Mouse (Mus musculus): ENCODE measurements around the gene Clvs2. TPM values are rescaled to one million over a fixed set of nuclear protein-coding genes. Genes with fewer than 3 reads are reported as not detected.

Clvs2 gene
- polyA plus RNA-seq (2016; fragmentation: Nextera tagmentation; extraction: Ambion mirVana) = 0.97 and 2.1 TPM in 2 replicates

- Histone ChIP-seq H3K9me3 (no peaks in the 10 kb centered on the region), H3K4me1 (replicated peaks) (peaks cover 8% of the 10 kb centered on the region), H3K27me3 (ENCODE audit: insufficient read depth, poor library complexity, severe bottlenecking) (peaks cover 13% of the 10 kb centered on the region; the same call in 1 of the 2 replicates), H3K4me3 (peak within 1 kb of the TSS; percentile 62), H3K36me3 (no peaks in the 10 kb centered on the region), H3K27ac (peak within 1 kb of the TSS; percentile 83)
- 1% methylated on average over 37 of the region's 37 CpGs for WGBS
- peak; percentile 50 for DNase-seq (ENCODE audit: low spot score)
These were observed at the start of gene Clvs2 for GRCm38 (mm10) chr10:33624131-33624879. TSS of gene Clvs2 (minus strand) at chr10:33624769.

GRCm38 (mm10) chr10:33653142-33653541, 28.6 kb upstream of the Clvs2 start:
- no peaks in the 10 kb centered on the region for H3K4me1 ChIP-seq (replicated peaks)
- no peak overlapping the region for H3K27ac ChIP-seq
- no peaks in the 10 kb centered on the region for H3K9me3 ChIP-seq
- no peak overlapping the region for H3K4me3 ChIP-seq
- no peaks in the 10 kb centered on the region for H3K27me3 ChIP-seq (ENCODE audit: insufficient read depth, poor library complexity, severe bottlenecking)
- DNase-seq (ENCODE audit: low spot score) = peak; percentile 34
- no peaks in the 10 kb centered on the region for H3K36me3 ChIP-seq

- no peaks in the 10 kb centered on the region for H3K9me3 ChIP-seq
- WGBS = 20% methylated on average over 6 of the region's 6 CpGs
- H3K27me3 ChIP-seq (ENCODE audit: insufficient read depth, poor library complexity, severe bottlenecking) = peaks cover 13% of the 10 kb centered on the region; the same call in 1 of the 2 replicates
- H3K4me1 ChIP-seq (replicated peaks) = peaks cover 8% of the 10 kb centered on the region
- peak overlapping the region; percentile 83; the same call in 1 of the 2 replicates for H3K27ac ChIP-seq
- H3K4me3 ChIP-seq = peak overlapping the region; percentile 62
- no peak for DNase-seq (ENCODE audit: low spot score)
- H3K36me3 ChIP-seq = no peaks in the 10 kb centered on the region
These were observed 985 bp downstream of the Clvs2 start for GRCm38 (mm10) chr10:33623577-33623991.

- Histone ChIP-seq H3K4me1 (replicated peaks) (peaks cover 8% of the 10 kb centered on the region), H3K36me3 (no peaks in the 10 kb centered on the region)
- no peak for DNase-seq (ENCODE audit: low spot score)
These were observed 1.9 kb downstream of the Clvs2 start for GRCm38 (mm10) chr10:33622700-33623099.

GRCm38 (mm10) chr10:33616207-33616606, 8.4 kb downstream of the Clvs2 start:
- 80% methylated on average over 2 of the region's 2 CpGs for WGBS
- no peak overlapping the region for H3K4me3 ChIP-seq
- no peaks in the 10 kb centered on the region for H3K9me3 ChIP-seq
- no peak overlapping the region for H3K27ac ChIP-seq
- H3K27me3 ChIP-seq (ENCODE audit: insufficient read depth, poor library complexity, severe bottlenecking) = no peaks in the 10 kb centered on the region
- no peaks in the 10 kb centered on the region for H3K36me3 ChIP-seq
- DNase-seq (ENCODE audit: low spot score) = no peak
- no peaks in the 10 kb centered on the region for H3K4me1 ChIP-seq (replicated peaks)

More at GRCm38 (mm10) chr10:33622700-33623099, 1.9 kb downstream of the Clvs2 start:
- WGBS = 87% methylated on average over 8 of the region's 8 CpGs
- Histone ChIP-seq H3K27ac (no peak overlapping the region), H3K4me3 (no peak overlapping the region), H3K9me3 (no peaks in the 10 kb centered on the region), H3K27me3 (ENCODE audit: insufficient read depth, poor library complexity, severe bottlenecking) (peaks cover 13% of the 10 kb centered on the region; the same call in 1 of the 2 replicates)

- 91% methylated on average over 1 of the region's 1 CpGs for WGBS
- H3K4me1 ChIP-seq (replicated peaks) = no peaks in the 10 kb centered on the region
- no peaks in the 10 kb centered on the region for H3K36me3 ChIP-seq
- H3K4me3 ChIP-seq = no peak overlapping the region
- no peak overlapping the region for H3K27ac ChIP-seq
- no peak for DNase-seq (ENCODE audit: low spot score)
- H3K9me3 ChIP-seq = no peaks in the 10 kb centered on the region
- H3K27me3 ChIP-seq (ENCODE audit: insufficient read depth, poor library complexity, severe bottlenecking) = no peaks in the 10 kb centered on the region
These were observed 11.4 kb downstream of the Clvs2 start for GRCm38 (mm10) chr10:33613197-33613596.

GRCm38 (mm10) chr10:33592732-33593131, 31.8 kb downstream of the Clvs2 start:
- DNase-seq (ENCODE audit: low spot score) = no peak
- H3K27ac ChIP-seq = no peak overlapping the region
- H3K36me3 ChIP-seq = no peaks in the 10 kb centered on the region
- H3K4me3 ChIP-seq = no peak overlapping the region
- no peaks in the 10 kb centered on the region for H3K9me3 ChIP-seq
- no peaks in the 10 kb centered on the region for H3K27me3 ChIP-seq (ENCODE audit: insufficient read depth, poor library complexity, severe bottlenecking)
- no peaks in the 10 kb centered on the region for H3K4me1 ChIP-seq (replicated peaks)
- WGBS = 93% methylated on average over 16 of the region's 16 CpGs

GRCm38 (mm10) chr10:33588800-33589199, 35.8 kb downstream of the Clvs2 start:
- Histone ChIP-seq H3K4me1 (replicated peaks) (no peaks in the 10 kb centered on the region), H3K27ac (no peak overlapping the region), H3K36me3 (no peaks in the 10 kb centered on the region), H3K27me3 (ENCODE audit: insufficient read depth, poor library complexity, severe bottlenecking) (no peaks in the 10 kb centered on the region), H3K4me3 (no peak overlapping the region), H3K9me3 (no peaks in the 10 kb centered on the region)
- DNase-seq (ENCODE audit: low spot score) = no peak
- 77% methylated on average over 2 of the region's 2 CpGs for whole genome bisulfite sequencing

GRCm38 (mm10) chr10:33587118-33587517, 37.5 kb downstream of the Clvs2 start:
- WGBS = 77% methylated on average over 2 of the region's 2 CpGs
- H3K27me3 ChIP-seq (ENCODE audit: insufficient read depth, poor library complexity, severe bottlenecking) = no peaks in the 10 kb centered on the region
- DNase-seq (ENCODE audit: low spot score) = no peak

GRCm38 (mm10) chr10:33558081-33558480, 66.5 kb downstream of the Clvs2 start:
- no peaks in the 10 kb centered on the region for H3K4me1 ChIP-seq (replicated peaks)
- no peak for DNase-seq (ENCODE audit: low spot score)
- H3K4me3 ChIP-seq = no peak overlapping the region
- H3K27me3 ChIP-seq (ENCODE audit: insufficient read depth, poor library complexity, severe bottlenecking) = no peaks in the 10 kb centered on the region
- no peaks in the 10 kb centered on the region for H3K9me3 ChIP-seq
- H3K36me3 ChIP-seq = no peaks in the 10 kb centered on the region
- no peak overlapping the region for H3K27ac ChIP-seq
- 76% methylated on average over 3 of the region's 3 CpGs for WGBS

More at GRCm38 (mm10) chr10:33587118-33587517, 37.5 kb downstream of the Clvs2 start:
- no peak overlapping the region for H3K4me3 ChIP-seq
- H3K27ac ChIP-seq = no peak overlapping the region
- H3K4me1 ChIP-seq (replicated peaks) = no peaks in the 10 kb centered on the region
- no peaks in the 10 kb centered on the region for H3K9me3 ChIP-seq
- H3K36me3 ChIP-seq = no peaks in the 10 kb centered on the region

- no peaks in the 10 kb centered on the region for H3K9me3 ChIP-seq
- H3K27me3 ChIP-seq (ENCODE audit: insufficient read depth, poor library complexity, severe bottlenecking) = no peaks in the 10 kb centered on the region
- WGBS = 84% methylated on average over 4 of the region's 4 CpGs
- no peaks in the 10 kb centered on the region for H3K36me3 ChIP-seq
- no peak overlapping the region for H3K4me3 ChIP-seq
- H3K4me1 ChIP-seq (replicated peaks) = no peaks in the 10 kb centered on the region
- no peak overlapping the region for H3K27ac ChIP-seq
- no peak for DNase-seq (ENCODE audit: low spot score)
These were observed 84.2 kb downstream of the Clvs2 start for GRCm38 (mm10) chr10:33540331-33540730.

Measured in hindbrain, embryonic 10.5 days (tissue).